ENCODE assay signal across 8 mouse cellular contexts in the genomic region with DNA sequence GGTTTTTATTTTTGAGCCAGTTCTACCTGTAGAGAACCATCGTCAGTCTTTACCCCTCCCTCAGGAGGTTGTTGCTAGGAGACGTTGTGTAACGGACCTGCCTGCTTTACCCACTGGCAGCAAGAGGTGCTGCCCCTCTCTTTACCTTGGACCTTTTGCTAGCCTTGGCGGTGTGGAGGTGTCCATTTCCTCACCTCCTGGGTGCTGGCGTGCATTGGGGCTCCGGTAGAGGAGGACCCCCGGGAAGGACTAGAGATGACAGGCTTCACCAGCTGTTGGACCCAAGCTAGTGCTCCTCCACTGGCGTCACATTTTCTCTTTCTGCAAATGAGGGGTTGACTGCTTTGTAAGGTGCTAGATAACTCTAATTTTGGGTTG. TPM values are rescaled to one million over a fixed set of nuclear protein-coding genes. Genes with fewer than 3 reads are reported as not detected.
DNase-seq lines count a peak whose midpoint lies in the region; ATAC-seq lines count a peak whose summit lies in the region.

No protein-coding gene starts in this region.

- peaks cover 6% of the 10 kb centered on the region; the same call in 1 of the 2 replicates for H3K4me1 ChIP-seq in lung, embryonic 16.5 days (replicated peaks; ENCODE audit: control insufficient read depth, insufficient read depth, low read length)
- H3K4me1 ChIP-seq in hindbrain, embryonic 16.5 days (ENCODE audit: control insufficient read depth, insufficient read depth, low read depth, low read length): peaks cover 8% of the 10 kb centered on the region
- H3K4me1 ChIP-seq in midbrain, embryonic 15.5 days: peaks cover 26% of the 10 kb centered on the region

- peak overlapping the region; percentile 92 for H3K4me3 ChIP-seq in lung, embryonic 16.5 days (ENCODE audit: low read length)
- peak overlapping the region; percentile 75 for H3K4me3 ChIP-seq in hindbrain, embryonic 16.5 days (ENCODE audit: low read length)
- peak overlapping the region; percentile 80 for H3K4me3 ChIP-seq in midbrain, embryonic 15.5 days

- no peak for ATAC-seq in lung, embryonic 16.5 days (ENCODE audit: low read depth)
- ATAC-seq in hindbrain, embryonic 16.5 days: no peak
- no peak for ATAC-seq in midbrain, embryonic 15.5 days (replicated peaks)
- no peak; the same call in 1 of the 2 replicates for ATAC-seq in cerebellum, adult (ENCODE audit: insufficient number of reproducible peaks, low FRiP score, low TSS enrichment)

- WGBS in lung, embryonic 16.5 days: 1% methylated on average over 8 of the region's 8 CpGs
- WGBS in hindbrain, embryonic 16.5 days: under 1% methylated on average over 8 of the region's 8 CpGs
- under 1% methylated on average over 8 of the region's 8 CpGs for WGBS in midbrain, embryonic 15.5 days

- H3K9ac ChIP-seq in lung, embryonic 16.5 days (ENCODE audit: low read length): peak overlapping the region; percentile 79
- peak overlapping the region; percentile 85 for H3K9ac ChIP-seq in hindbrain, embryonic 16.5 days (ENCODE audit: low read depth, low read length)
- peak overlapping the region; percentile 71 for H3K9ac ChIP-seq in midbrain, embryonic 15.5 days

- no peaks in the 10 kb centered on the region for H3K9me3 ChIP-seq in lung, embryonic 16.5 days (ENCODE audit: control insufficient read depth, low read length)
- no peaks in the 10 kb centered on the region for H3K9me3 ChIP-seq in hindbrain, embryonic 16.5 days (ENCODE audit: control insufficient read depth, low read length)
- no peaks in the 10 kb centered on the region for H3K9me3 ChIP-seq in midbrain, embryonic 15.5 days

- H3K27me3 ChIP-seq in lung, embryonic 16.5 days (ENCODE audit: control insufficient read depth, insufficient read depth, low read depth, low read length): no peaks in the 10 kb centered on the region
- no peaks in the 10 kb centered on the region for H3K27me3 ChIP-seq in hindbrain, embryonic 16.5 days (replicated peaks; ENCODE audit: control insufficient read depth, insufficient read depth, low read length)
- H3K27me3 ChIP-seq in midbrain, embryonic 15.5 days (replicated peaks): no peaks in the 10 kb centered on the region

- H3K36me3 ChIP-seq in lung, embryonic 16.5 days (ENCODE audit: control insufficient read depth, insufficient read depth, low read length): no peaks in the 10 kb centered on the region
- H3K36me3 ChIP-seq in hindbrain, embryonic 16.5 days (ENCODE audit: control insufficient read depth, insufficient read depth, low read length): no peaks in the 10 kb centered on the region
- H3K36me3 ChIP-seq in midbrain, embryonic 15.5 days (replicated peaks): no peaks in the 10 kb centered on the region; the same call in 1 of the 2 replicates

- peak overlapping the region; percentile 81; the same call in 1 of the 2 replicates for H3K27ac ChIP-seq in lung, embryonic 16.5 days (ENCODE audit: low read length)
- peak overlapping the region; percentile 91 for H3K27ac ChIP-seq in hindbrain, embryonic 16.5 days (ENCODE audit: low read depth, low read length)
- H3K27ac ChIP-seq in midbrain, embryonic 15.5 days: peak overlapping the region; percentile 89

- peak; percentile 36 for DNase-seq in adrenal gland, adult 8-10 months
- DNase-seq in adrenal gland, postnatal 36 days: no peak
- no peak for DNase-seq in lung, postnatal 36 days
- DNase-seq in cerebellum, postnatal 14 days: no peak

- H3K4me2 ChIP-seq in lung, embryonic 16.5 days (ENCODE audit: low read depth, low read length): peak overlapping the region; percentile 93
- H3K4me2 ChIP-seq in hindbrain, embryonic 16.5 days (ENCODE audit: low read length): peak overlapping the region; percentile 88
- H3K4me2 ChIP-seq in midbrain, embryonic 15.5 days: peak overlapping the region; percentile 85

RNA-seq across cellular contexts. Expression of gene Gm45062, which starts 0.4 kb away (rescaled TPM):
- total RNA-seq in adrenal gland, adult 8-10 months (2022): 1 to 10 TPM in 2 of 4 experiments, under 1 TPM in 1, not detected in 1; 0.07 to 1.5 (median 1.1) TPM
- total RNA-seq in adrenal gland, postnatal 36 days (2021): 1 to 10 TPM in 1 of 2 experiments, under 1 TPM in 1; 0.79 to 2.5 TPM
- 12.1 and 12.6 TPM in 2 replicates for polyA plus RNA-seq in lung, embryonic 16.5 days (2015; fragmentation: Nextera tagmentation; extraction: Ambion mirVana)
- 10.9 and 11.1 TPM in 2 replicates for polyA plus RNA-seq in hindbrain, embryonic 16.5 days (2015; fragmentation: Nextera tagmentation; extraction: Ambion mirVana)
- 10.9 and 11.0 TPM in 2 replicates for polyA plus RNA-seq in midbrain, embryonic 15.5 days (2015; fragmentation: Nextera tagmentation; extraction: Ambion mirVana)

RNA-seq across cellular contexts. Expression of gene Umad1, which starts 0.6 kb away (rescaled TPM):
- 10 to 100 TPM; 18.4 to 23.3 (median 22.1) TPM for total RNA-seq in adrenal gland, adult 8-10 months (2022)
- 10 to 100 TPM; 13.1 to 19.0 TPM for total RNA-seq in adrenal gland, postnatal 36 days (2021)
- 26.3 and 26.7 TPM in 2 replicates for polyA plus RNA-seq in lung, embryonic 16.5 days (2015; fragmentation: Nextera tagmentation; extraction: Ambion mirVana)
- 61.0 and 62.6 TPM in 2 replicates for polyA plus RNA-seq in hindbrain, embryonic 16.5 days (2015; fragmentation: Nextera tagmentation; extraction: Ambion mirVana)
- 56.7 and 59.6 TPM in 2 replicates for polyA plus RNA-seq in midbrain, embryonic 15.5 days (2015; fragmentation: Nextera tagmentation; extraction: Ambion mirVana)

RNA-seq across cellular contexts. Expression of gene Rpa3, which starts 0.7 kb away (rescaled TPM):
- total RNA-seq in adrenal gland, adult 8-10 months (2022): 10 to 100 TPM; 15.4 to 19.1 (median 17.4) TPM
- 10 to 100 TPM; 19.4 to 23.0 TPM for total RNA-seq in adrenal gland, postnatal 36 days (2021)
- 157 and 165 TPM in 2 replicates for polyA plus RNA-seq in lung, embryonic 16.5 days (2015; fragmentation: Nextera tagmentation; extraction: Ambion mirVana)
- polyA plus RNA-seq in hindbrain, embryonic 16.5 days (2015; fragmentation: Nextera tagmentation; extraction: Ambion mirVana): 47.5 and 50.4 TPM in 2 replicates
- polyA plus RNA-seq in midbrain, embryonic 15.5 days (2015; fragmentation: Nextera tagmentation; extraction: Ambion mirVana): 47.5 and 47.9 TPM in 2 replicates

RNA-seq across cellular contexts. Expression of gene Mios, which starts 50.6 kb away (rescaled TPM):
- 10 to 100 TPM; 17.4 to 21.3 (median 19.3) TPM for total RNA-seq in adrenal gland, adult 8-10 months (2022)
- total RNA-seq in adrenal gland, postnatal 36 days (2021): 10 to 100 TPM; 15.3 to 20.4 TPM
- 23.2 and 23.5 TPM in 2 replicates for polyA plus RNA-seq in lung, embryonic 16.5 days (2015; fragmentation: Nextera tagmentation; extraction: Ambion mirVana)
- polyA plus RNA-seq in hindbrain, embryonic 16.5 days (2015; fragmentation: Nextera tagmentation; extraction: Ambion mirVana): 22.6 and 22.9 TPM in 2 replicates
- 23.4 and 26.0 TPM in 2 replicates for polyA plus RNA-seq in midbrain, embryonic 15.5 days (2015; fragmentation: Nextera tagmentation; extraction: Ambion mirVana)
